Comparison of ENCODE assay signal across 12 mouse cellular contexts in genomic region chr5:103691171-103691570, GRCm38 (mm10). TPM values are rescaled to one million over a fixed set of nuclear protein-coding genes. Genes with fewer than 3 reads are reported as not detected.
DNase-seq lines count a peak whose midpoint lies in the region; ATAC-seq and TF ChIP-seq lines count a peak whose summit lies in the region.
"Had no signal": no experiment of that assay in that cellular context is flagged by ENCODE, and none has a peak within 500 bp of the region (broad histone marks: within the 10 kb centered on the region; RNA-seq: fewer than 3 reads in every experiment).

No protein-coding gene starts in this region.

- dilution Hi-C loops in CH12.LX (cut with MboI; ENCODE audit: extremely low pct_ligation_motif_present, extremely low pct_unique_long_range_greater_than_20kb, low sequenced_read_pairs): no loop called here

- no peak overlapping the region for H3K4me2 ChIP-seq in liver, embryonic 11.5 days
- no peak overlapping the region for H3K4me2 ChIP-seq in CH12.LX (ENCODE audit: insufficient read depth, low read depth, poor library complexity, severe bottlenecking)
- peak overlapping the region; percentile 96 for H3K4me2 ChIP-seq in liver, postnatal 0 days (ENCODE audit: low read depth, low read length)

- no peaks in the 10 kb centered on the region for H3K36me3 ChIP-seq in heart, adult 2 months (ENCODE audit: control insufficient read depth, insufficient read depth, low read length)
- H3K36me3 ChIP-seq in liver, embryonic 11.5 days (ENCODE audit: control insufficient read depth, insufficient read depth, low read length): no peaks in the 10 kb centered on the region
- peaks cover 0 to 2% of the 10 kb centered on the region in 2 experiments for H3K36me3 ChIP-seq in CH12.LX (replicated peaks in 1 of 2; ENCODE audit: control insufficient read depth in 1 of 2, insufficient read depth in 1 of 2, low read length in 1 of 2)
- no peaks in the 10 kb centered on the region for H3K36me3 ChIP-seq in liver, postnatal 0 days (replicated peaks; ENCODE audit: insufficient read depth, low read length)
- H3K36me3 ChIP-seq: embryonic facial prominence, embryonic 12.5 days; midbrain, embryonic 13.5 days had no signal

- TF ChIP-seq CTCF in heart, adult 2 months (IDR thresholded peaks at IDR 0.05): peak; percentile 63
- TF ChIP-seq CTCF in CH12.LX (conservative IDR thresholded peaks at IDR 0.05 in 1 of 2, IDR thresholded peaks at IDR 0.05 in 1 of 2; ENCODE audit: low read depth in 2 of 2, low read length in 2 of 2): peak in 1 of 2 experiments; percentile 54; a peak in 2 of 4 replicates
- peak; percentile 45; the same call in 1 of the 2 replicates for TF ChIP-seq CTCF in liver, postnatal 0 days (IDR thresholded peaks at IDR 0.05; ENCODE audit: low read depth)

- H3K4me1 ChIP-seq in heart, adult 2 months (ENCODE audit: control insufficient read depth, insufficient read depth, low read length): no peaks in the 10 kb centered on the region; the same call in 1 of the 2 replicates
- peaks cover 8% of the 10 kb centered on the region for H3K4me1 ChIP-seq in liver, embryonic 11.5 days (replicated peaks; ENCODE audit: control insufficient read depth, insufficient read depth, low read length)
- peaks cover 0 to 8% of the 10 kb centered on the region in 2 experiments; a peak in 1 of 4 replicates for H3K4me1 ChIP-seq in CH12.LX (ENCODE audit: control insufficient read depth in 1 of 2, insufficient read depth in 2 of 2)
- H3K4me1 ChIP-seq in liver, postnatal 0 days (ENCODE audit: insufficient read depth): peaks cover 5% of the 10 kb centered on the region

- TF ChIP-seq POLR2A in heart, adult 2 months (IDR thresholded peaks at IDR 0.05; ENCODE audit: insufficient read depth, low read depth, low read length): no peak
- TF ChIP-seq POLR2A in CH12.LX (IDR thresholded peaks at IDR 0.05; ENCODE audit: low read depth, low read length): no peak

- intact Hi-C loops in heart, adult 2 months (cut with DNase I): loop anchor here (5.0 kb wide), 1 partner anchor 81 kb away; no protein-coding TSS in a partner anchor

- H3K79me2 ChIP-seq in heart, adult 2 months (replicated peaks; ENCODE audit: control insufficient read depth, insufficient read depth, low read length): no peaks in the 10 kb centered on the region
- peaks cover 38% of the 10 kb centered on the region for H3K79me2 ChIP-seq in CH12.LX (replicated peaks; ENCODE audit: control insufficient read depth, extremely low read depth, insufficient read depth, poor library complexity, severe bottlenecking)

- no peaks in the 10 kb centered on the region for H3K9me3 ChIP-seq in liver, embryonic 11.5 days (ENCODE audit: control insufficient read depth, low read length)
- no peaks in the 10 kb centered on the region for H3K9me3 ChIP-seq in CH12.LX (replicated peaks; ENCODE audit: low read length)
- no peaks in the 10 kb centered on the region for H3K9me3 ChIP-seq in liver, postnatal 0 days (ENCODE audit: low read length)
- H3K9me3 ChIP-seq: embryonic facial prominence, embryonic 12.5 days; midbrain, embryonic 13.5 days had no signal

- no peaks in the 10 kb centered on the region for H3K27me3 ChIP-seq in heart, adult 2 months (ENCODE audit: control insufficient read depth, insufficient read depth, low read length)
- H3K27me3 ChIP-seq in liver, embryonic 11.5 days (replicated peaks; ENCODE audit: control insufficient read depth, insufficient read depth, low read length): peaks cover 27% of the 10 kb centered on the region
- no peaks in the 10 kb centered on the region for H3K27me3 ChIP-seq in CH12.LX (replicated peaks)
- H3K27me3 ChIP-seq in liver, postnatal 0 days (ENCODE audit: insufficient read depth, low read length): peaks cover 18% of the 10 kb centered on the region

- no peak overlapping the region for H3K9ac ChIP-seq in heart, adult 2 months (ENCODE audit: low read depth, low read length)
- no peak overlapping the region for H3K9ac ChIP-seq in liver, embryonic 11.5 days (ENCODE audit: low read depth, low read length)
- no peak overlapping the region for H3K9ac ChIP-seq in CH12.LX (ENCODE audit: insufficient read depth, low read depth)
- no peak overlapping the region for H3K9ac ChIP-seq in liver, postnatal 0 days (replicated peaks)
- H3K9ac ChIP-seq: embryonic facial prominence, embryonic 12.5 days; midbrain, embryonic 13.5 days had no signal

- peak; percentile 45 for TF ChIP-seq RAD21 in CH12.LX (IDR thresholded peaks at IDR 0.05; ENCODE audit: low read depth, low read length)

- no peak for ATAC-seq in liver, embryonic 11.5 days (replicated peaks; ENCODE audit: low FRiP score)
- no peak for ATAC-seq in liver, postnatal 0 days
- ATAC-seq: midbrain, embryonic 13.5 days had no signal

- TF ChIP-seq EP300 in heart, adult 2 months (IDR thresholded peaks at IDR 0.05; ENCODE audit: insufficient read depth, low read depth, low read length): no peak
- no peak for TF ChIP-seq EP300 in CH12.LX (IDR thresholded peaks at IDR 0.05; ENCODE audit: low read length)
- no peak for TF ChIP-seq EP300 in liver, postnatal 0 days (IDR thresholded peaks at IDR 0.05; ENCODE audit: low read depth)

- in situ Hi-C loops in CH12.LX (cut with MboI; ENCODE audit: low pct_ligation_motif_present, low pct_unique_long_range_greater_than_20kb, low sequenced_read_pairs): no loop called here

- peak overlapping the region; percentile 96 for H3K27ac ChIP-seq in heart, adult 2 months
- no peak overlapping the region for H3K27ac ChIP-seq in liver, embryonic 11.5 days (ENCODE audit: low read depth, low read length)
- H3K27ac ChIP-seq in CH12.LX (ENCODE audit: insufficient read depth, low read depth): no peak overlapping the region
- H3K27ac ChIP-seq in liver, postnatal 0 days (ENCODE audit: low read depth): peak overlapping the region; percentile 75; the same call in 1 of the 2 replicates
- H3K27ac ChIP-seq: embryonic facial prominence, embryonic 12.5 days; midbrain, embryonic 13.5 days had no signal

- H3K4me3 ChIP-seq in heart, adult 2 months: peak overlapping the region; percentile 99
- H3K4me3 ChIP-seq in liver, embryonic 11.5 days (ENCODE audit: low read depth, low read length): peak overlapping the region; percentile 61; the same call in 1 of the 2 replicates
- H3K4me3 ChIP-seq in CH12.LX (replicated peaks in 1 of 3; ENCODE audit: low read depth in 2 of 3, low read length in 2 of 3, poor library complexity in 1 of 3): no peak overlapping the region
- H3K4me3 ChIP-seq in liver, postnatal 0 days (ENCODE audit: low read depth, low read length): peak overlapping the region; percentile 79

- no peak for DNase-seq in heart, adult 2 months
- no peak for DNase-seq in heart, adult 9 months (ENCODE audit: low spot score in 2 of 2)
- no peak for DNase-seq in liver, embryonic 11.5 days (ENCODE audit: low spot score)
- no peak for DNase-seq in liver
- no peak for DNase-seq in CH12.LX (ENCODE audit: extremely low read depth)
- DNase-seq in liver, postnatal 0 days: no peak
- DNase-seq in embryo, embryonic 10.5 days (ENCODE audit: low spot score): no peak
- DNase-seq in cerebellum, adult 11-12 months: no peak
- DNase-seq: cerebellum, adult 11 months; retina, postnatal 1 day had no signal

TF ChIP-seq in CH12.LX, 34 proteins besides CTCF, POLR2A, EP300 and RAD21:
- peak; percentile 40 for TF ChIP-seq SMC3 (IDR thresholded peaks at IDR 0.05; ENCODE audit: low read depth, low read length)
- TF ChIP-seq PAX5 (IDR thresholded peaks at IDR 0.05; ENCODE audit: low read length): no peak
- TF ChIP-seq JUND (conservative IDR thresholded peaks at IDR 0.05; ENCODE audit: low read depth, low read length): no peak
- 0 out of 2 replicates have a peak, but pooled peaks have one; percentile 9 for TF ChIP-seq MYC (IDR thresholded peaks at IDR 0.05; ENCODE audit: low read depth, low read length)
- TF ChIP-seq UBTF (IDR thresholded peaks at IDR 0.05; ENCODE audit: low read depth, low read length): no peak
TF ChIP-seq in CH12.LX: peak in this region for 2.

RNA-seq across cellular contexts. Expression of gene Aff1, which starts 1.0 kb away (rescaled TPM):
- 10 to 100 TPM; 37.4 to 46.9 TPM for total RNA-seq in heart, adult 2 months (2021)
- 10.5 and 14.1 TPM in 2 replicates for polyA plus RNA-seq in heart, adult 2 months (2012; rRNA removed)
- 19.3 and 19.7 TPM in 2 replicates for polyA plus RNA-seq in liver, embryonic 11.5 days (2014; fragmentation: Nextera tagmentation; extraction: Ambion mirVana)
- 20.7 and 21.8 TPM in 2 replicates for total RNA-seq in CH12.LX (2012; rRNA removed)
- total RNA-seq in CH12.LX (2014; rRNA removed): 12.0 and 13.2 TPM in 2 replicates
- 32.7 and 38.9 TPM in 2 replicates for polyA plus RNA-seq in CH12.LX (2012; ENCODE audit: insufficient read length, low read depth)
- polyA plus RNA-seq in liver, postnatal 0 days (2015; fragmentation: Nextera tagmentation; extraction: Ambion mirVana): 4.7 and 5.0 TPM in 2 replicates

RNA-seq across cellular contexts. Expression of gene 1700016H13Rik, which starts 35.4 kb away (rescaled TPM):
- not detected for total RNA-seq in heart, adult 2 months (2021)
- 0.20 and 0.29 TPM in 2 replicates for polyA plus RNA-seq in heart, adult 2 months (2012; rRNA removed)
- 0.15 TPM in 1 of 2 replicates, not detected in the other for polyA plus RNA-seq in liver, embryonic 11.5 days (2014; fragmentation: Nextera tagmentation; extraction: Ambion mirVana)
- total RNA-seq in CH12.LX (2012; rRNA removed) (not detected in 2 replicates), CH12.LX (2014; rRNA removed) (not detected in 2 replicates)
- polyA plus RNA-seq in CH12.LX (2012; ENCODE audit: insufficient read length, low read depth): not detected in 2 replicates
- polyA plus RNA-seq in liver, postnatal 0 days (2015; fragmentation: Nextera tagmentation; extraction: Ambion mirVana): not detected in 2 replicates

Comparison
In these comparisons a context has a peak if more than half of its experiments do, and no peak if none do; other contexts are left out.
1. H3K27ac ChIP-seq: peak in heart, adult 2 months (single experiment) and liver, postnatal 0 days (single experiment); none in liver, embryonic 11.5 days (single experiment) and CH12.LX (single experiment).
2. H3K4me3 ChIP-seq: peak in heart, adult 2 months (single experiment), liver, embryonic 11.5 days (single experiment) and liver, postnatal 0 days (single experiment); none in CH12.LX (0 of 3).